Mouse (Mus musculus): ENCODE measurements at regions not wholly inside any gene's neighbourhood (a gene's known extent, or its start where the extent isn't known, plus 50 kb on each side); places are given as distances from the start of the nearest gene placed in this dataset.

- in situ Hi-C loops (cut with MboI, MseI) = no loop called here
Measured at GRCm38 (mm10) chr8:128292394-128292793, 66.0 kb upstream of the Nrp1 start.

- in situ Hi-C loops (cut with MboI, MseI) = no loop called here
Measured at GRCm38 (mm10) chr8:128296728-128297380, 61.5 kb upstream of the Nrp1 start.

GRCm38 (mm10) chr8:128302322-128302721, 56.1 kb upstream of the Nrp1 start:
- in situ Hi-C loops (cut with MboI, MseI) = no loop called here
